Mouse (Mus musculus): Measurements from ENCODE around the gene Krt78. TPM values are rescaled to one million over a fixed set of nuclear protein-coding genes. Genes with fewer than 3 reads are reported as not detected.

The Krt78 gene
- polyA plus RNA-seq, 1 experiment from 2014 or later, result not detected

GRCm38 (mm10) chr15:101988119-101988518 is 34.0 kb upstream of the Krt78 start:
- peaks cover 14% of the 10 kb centered on the region for H3K4me1 ChIP-seq (replicated peaks)
- no peak overlapping the region for H3K4me2 ChIP-seq
- no peak overlapping the region for H3K27ac ChIP-seq (replicated peaks)
- no peaks in the 10 kb centered on the region for H3K9me3 ChIP-seq (replicated peaks)
- under 1% methylated on average over 10 of the region's 10 CpGs for WGBS (ENCODE audit: insufficient replicate concordance)
- ATAC-seq (ENCODE audit: insufficient read depth), result no peak
- 0 out of 2 replicates have a peak, but pooled peaks cover 15% of the 10 kb centered on the region for H3K27me3 ChIP-seq
- no peak overlapping the region for H3K9ac ChIP-seq
- H3K4me3 ChIP-seq (replicated peaks), result no peak overlapping the region
- H3K36me3 ChIP-seq (replicated peaks), result no peaks in the 10 kb centered on the region

- no peak overlapping the region for H3K9ac ChIP-seq
- H3K4me1 ChIP-seq (replicated peaks), result peaks cover 14% of the 10 kb centered on the region
- H3K27me3 ChIP-seq, result 0 out of 2 replicates have a peak, but pooled peaks cover 6% of the 10 kb centered on the region
- WGBS (ENCODE audit: insufficient replicate concordance), result 11% methylated on average over 6 of the region's 6 CpGs
- H3K4me3 ChIP-seq (replicated peaks), result no peak overlapping the region
- no peaks in the 10 kb centered on the region for H3K36me3 ChIP-seq (replicated peaks)
- H3K4me2 ChIP-seq, result peak overlapping the region; percentile 66
- no peak for ATAC-seq (ENCODE audit: insufficient read depth)
- H3K27ac ChIP-seq (replicated peaks), result no peak overlapping the region
- no peaks in the 10 kb centered on the region for H3K9me3 ChIP-seq (replicated peaks)
Measured at GRCm38 (mm10) chr15:101984746-101985145, 30.7 kb upstream of the Krt78 start.

GRCm38 (mm10) chr15:101983949-101984601 is 30.0 kb upstream of the Krt78 start:
- WGBS (ENCODE audit: insufficient replicate concordance), result 2% methylated on average over 15 of the region's 15 CpGs
- H3K4me1 ChIP-seq (replicated peaks), result peaks cover 15% of the 10 kb centered on the region
- H3K4me3 ChIP-seq (replicated peaks), result peak overlapping the region; percentile 27
- no peaks in the 10 kb centered on the region for H3K9me3 ChIP-seq (replicated peaks)
- H3K27ac ChIP-seq (replicated peaks), result peak overlapping the region; percentile 57; the same call in 1 of the 2 replicates
- peak overlapping the region; percentile 66 for H3K4me2 ChIP-seq
- peak; percentile 81 for ATAC-seq (ENCODE audit: insufficient read depth)
- H3K36me3 ChIP-seq (replicated peaks), result no peaks in the 10 kb centered on the region
- H3K9ac ChIP-seq, result no peak overlapping the region
- H3K27me3 ChIP-seq, result 0 out of 2 replicates have a peak, but pooled peaks cover 6% of the 10 kb centered on the region

GRCm38 (mm10) chr15:101983315-101983948 is 29.3 kb upstream of the Krt78 start:
- Histone ChIP-seq H3K27me3 (0 out of 2 replicates have a peak, but pooled peaks cover 6% of the 10 kb centered on the region), H3K9me3 (replicated peaks) (no peaks in the 10 kb centered on the region), H3K36me3 (replicated peaks) (no peaks in the 10 kb centered on the region), H3K9ac (no peak overlapping the region), H3K4me1 (replicated peaks) (peaks cover 22% of the 10 kb centered on the region), H3K4me2 (peak overlapping the region; percentile 66), H3K4me3 (replicated peaks) (0 out of 2 replicates have a peak overlapping the region, but pooled peaks have one; percentile 27), H3K27ac (replicated peaks) (peak overlapping the region; percentile 57; the same call in 1 of the 2 replicates)
- ATAC-seq (ENCODE audit: insufficient read depth), result no peak
- 63% methylated on average over 13 of the region's 13 CpGs for WGBS (ENCODE audit: insufficient replicate concordance)

- Histone ChIP-seq H3K9ac (no peak overlapping the region), H3K4me2 (no peak overlapping the region), H3K36me3 (replicated peaks) (no peaks in the 10 kb centered on the region), H3K4me3 (replicated peaks) (no peak overlapping the region), H3K27me3 (no peaks in the 10 kb centered on the region), H3K9me3 (replicated peaks) (no peaks in the 10 kb centered on the region), H3K4me1 (replicated peaks) (peaks cover 47% of the 10 kb centered on the region), H3K27ac (replicated peaks) (peak overlapping the region; percentile 38; the same call in 1 of the 2 replicates)
- WGBS (ENCODE audit: insufficient replicate concordance), result 61% methylated on average over 6 of the region's 6 CpGs
- no peak for ATAC-seq (ENCODE audit: insufficient read depth)
Measured at GRCm38 (mm10) chr15:101980849-101981248, 26.8 kb upstream of the Krt78 start.

- no peaks in the 10 kb centered on the region for H3K9me3 ChIP-seq (replicated peaks)
- 2% methylated on average over 39 of the region's 39 CpGs for WGBS (ENCODE audit: insufficient replicate concordance)
- H3K27ac ChIP-seq (replicated peaks), result peak overlapping the region; percentile 86
- H3K9ac ChIP-seq, result peak overlapping the region; percentile 65
- no peaks in the 10 kb centered on the region for H3K36me3 ChIP-seq (replicated peaks)
- peak; percentile 96 for ATAC-seq (ENCODE audit: insufficient read depth)
- peaks cover 20% of the 10 kb centered on the region; the same call in 1 of the 2 replicates for H3K27me3 ChIP-seq
- peak overlapping the region; percentile 90 for H3K4me2 ChIP-seq
- H3K4me3 ChIP-seq (replicated peaks), result peak overlapping the region; percentile 50
- peaks cover 59% of the 10 kb centered on the region for H3K4me1 ChIP-seq (replicated peaks)
Measured at GRCm38 (mm10) chr15:101977043-101977726, 23.1 kb upstream of the Krt78 start.

GRCm38 (mm10) chr15:101976641-101977040 is 22.6 kb upstream of the Krt78 start:
- no peaks in the 10 kb centered on the region for H3K9me3 ChIP-seq (replicated peaks)
- no peaks in the 10 kb centered on the region for H3K36me3 ChIP-seq (replicated peaks)
- H3K9ac ChIP-seq, result peak overlapping the region; percentile 65
- peak overlapping the region; percentile 90 for H3K4me2 ChIP-seq
- H3K27me3 ChIP-seq, result peaks cover 26% of the 10 kb centered on the region
- peak overlapping the region; percentile 86 for H3K27ac ChIP-seq (replicated peaks)
- peak overlapping the region; percentile 50 for H3K4me3 ChIP-seq (replicated peaks)
- ATAC-seq (ENCODE audit: insufficient read depth), result no peak
- peaks cover 59% of the 10 kb centered on the region for H3K4me1 ChIP-seq (replicated peaks)
- 48% methylated on average over 3 of the region's 3 CpGs for WGBS (ENCODE audit: insufficient replicate concordance)

- peaks cover 59% of the 10 kb centered on the region for H3K4me1 ChIP-seq (replicated peaks)
- whole genome bisulfite sequencing (ENCODE audit: insufficient replicate concordance), result 22% methylated on average over 5 of the region's 5 CpGs
- ATAC-seq (ENCODE audit: insufficient read depth), result peak; percentile 51
- peak overlapping the region; percentile 65 for H3K9ac ChIP-seq
- peak overlapping the region; percentile 1; the same call in 1 of the 2 replicates for H3K4me3 ChIP-seq (replicated peaks)
- H3K9me3 ChIP-seq (replicated peaks), result no peaks in the 10 kb centered on the region
- peak overlapping the region; percentile 90 for H3K4me2 ChIP-seq
- no peaks in the 10 kb centered on the region for H3K36me3 ChIP-seq (replicated peaks)
- H3K27ac ChIP-seq (replicated peaks), result peak overlapping the region; percentile 86
- H3K27me3 ChIP-seq, result peaks cover 32% of the 10 kb centered on the region
Measured at GRCm38 (mm10) chr15:101976023-101976422, 21.9 kb upstream of the Krt78 start.

GRCm38 (mm10) chr15:101974083-101974845 is 20.2 kb upstream of the Krt78 start:
- Histone ChIP-seq H3K4me3 (replicated peaks) (no peak overlapping the region), H3K9ac (no peak overlapping the region), H3K36me3 (replicated peaks) (no peaks in the 10 kb centered on the region), H3K27me3 (peaks cover 38% of the 10 kb centered on the region), H3K9me3 (replicated peaks) (no peaks in the 10 kb centered on the region), H3K4me1 (replicated peaks) (peaks cover 59% of the 10 kb centered on the region), H3K4me2 (peak overlapping the region; percentile 18; the same call in 1 of the 2 replicates), H3K27ac (replicated peaks) (peak overlapping the region; percentile 86)
- WGBS (ENCODE audit: insufficient replicate concordance), result 58% methylated on average over 16 of the region's 16 CpGs
- no peak for ATAC-seq (ENCODE audit: insufficient read depth)

- H3K4me3 ChIP-seq (replicated peaks), result no peak overlapping the region
- H3K36me3 ChIP-seq (replicated peaks), result no peaks in the 10 kb centered on the region
- H3K27ac ChIP-seq (replicated peaks), result no peak overlapping the region
- H3K4me1 ChIP-seq (replicated peaks), result peaks cover 53% of the 10 kb centered on the region
- ATAC-seq (ENCODE audit: insufficient read depth), result no peak
- no peak overlapping the region; the same call in 1 of the 2 replicates for H3K4me2 ChIP-seq
- 10% methylated on average over 15 of the region's 15 CpGs for WGBS (ENCODE audit: insufficient replicate concordance)
- H3K27me3 ChIP-seq, result peaks cover 38% of the 10 kb centered on the region
- H3K9me3 ChIP-seq (replicated peaks), result no peaks in the 10 kb centered on the region
- H3K9ac ChIP-seq, result no peak overlapping the region
Measured at GRCm38 (mm10) chr15:101973414-101974077, 19.5 kb upstream of the Krt78 start.
